Mouse (Mus musculus) spleen, postnatal 0 days (tissue): ENCODE measurements around the gene Gm28490. TPM values are rescaled to one million over a fixed set of nuclear protein-coding genes. Genes with fewer than 3 reads are reported as not detected.

Source experiments
- polyA plus RNA-seq: library from polyadenylated mRNA; unstranded; fragments of >200 nt; fragmentation: Nextera tagmentation; extraction: Ambion mirVana; gene quantifications from 2 replicates; pipeline ENCODE4 v1.2.1, GENCODE M21; 2015

The Gm28490 gene
- polyA plus RNA-seq: not detected in 2 replicates

GRCm38 (mm10) chrY:31634656-31635055 is at the start of gene Gm28490:
Gene Gm28490, minus strand, starts transcription at chrY:31634756.

